8 mouse cellular contexts compared by ENCODE assay signal in genomic region chr2:129947847-129948553, GRCm38 (mm10).
DNase-seq lines count a peak whose midpoint lies in the region; ATAC-seq and TF ChIP-seq lines count a peak whose summit lies in the region.

No protein-coding gene starts in this region.

- H3K27ac ChIP-seq in heart, embryonic 12.5 days (ENCODE audit: poor library complexity, severe bottlenecking): peak overlapping the region; percentile 78
- H3K27ac ChIP-seq in hindbrain, embryonic 14.5 days: no peak overlapping the region
- H3K27ac ChIP-seq in left cerebral cortex, adult 2 months: no peak overlapping the region

- H3K4me3 ChIP-seq in heart, embryonic 12.5 days: peak overlapping the region; percentile 37
- H3K4me3 ChIP-seq in hindbrain, embryonic 14.5 days (replicated peaks; ENCODE audit: low read length): no peak overlapping the region
- no peak overlapping the region for H3K4me3 ChIP-seq in left cerebral cortex, adult 2 months

- no peaks in the 10 kb centered on the region for H3K9me3 ChIP-seq in heart, embryonic 12.5 days (replicated peaks)
- no peaks in the 10 kb centered on the region for H3K9me3 ChIP-seq in hindbrain, embryonic 14.5 days (ENCODE audit: control insufficient read depth, low read length)

- H3K4me1 ChIP-seq in heart, embryonic 12.5 days (replicated peaks): peaks cover 14% of the 10 kb centered on the region
- no peaks in the 10 kb centered on the region for H3K4me1 ChIP-seq in hindbrain, embryonic 14.5 days (replicated peaks; ENCODE audit: control insufficient read depth, insufficient read depth, low read length)

- WGBS in heart, embryonic 12.5 days: 37% methylated on average over 20 of the region's 20 CpGs
- WGBS in hindbrain, embryonic 14.5 days: 39% methylated on average over 20 of the region's 20 CpGs

- TF ChIP-seq CTCF in left cerebral cortex, adult 2 months (IDR thresholded peaks at IDR 0.05): no peak

- intact Hi-C loops in heart, postnatal 14 days (cut with DNase I): no loop called here
- intact Hi-C loops in left cerebral cortex, adult 2 months (cut with DNase I): no loop called here

- H3K4me2 ChIP-seq in heart, embryonic 12.5 days: peak overlapping the region; percentile 68
- peak overlapping the region; percentile 34 for H3K4me2 ChIP-seq in hindbrain, embryonic 14.5 days (replicated peaks)

- peak overlapping the region; percentile 56 for H3K9ac ChIP-seq in heart, embryonic 12.5 days
- no peak overlapping the region for H3K9ac ChIP-seq in hindbrain, embryonic 14.5 days

- no peak for DNase-seq in heart, postnatal 14 days
- DNase-seq in ZHBTc4 (ENCODE audit: low read depth, low spot score): peak; percentile 27
- no peak for DNase-seq in hindbrain, embryonic 14.5 days (ENCODE audit: low spot score)
- peak; percentile 4 for DNase-seq in mesoderm, embryonic 11.5 days (ENCODE audit: low read depth, low spot score)
- no peak for DNase-seq in urinary bladder, postnatal 25 days (ENCODE audit: low spot score)
- no peak for DNase-seq in cerebellum, postnatal 10 days
- no peak for DNase-seq in left cerebral cortex, adult 2 months (ENCODE audit: extremely low spot score in 1 of 2, low spot score in 2 of 2)

- H3K36me3 ChIP-seq in heart, embryonic 12.5 days: no peaks in the 10 kb centered on the region
- no peaks in the 10 kb centered on the region for H3K36me3 ChIP-seq in hindbrain, embryonic 14.5 days (replicated peaks; ENCODE audit: control insufficient read depth, insufficient read depth)

- no peaks in the 10 kb centered on the region for H3K27me3 ChIP-seq in heart, embryonic 12.5 days (replicated peaks)
- H3K27me3 ChIP-seq in hindbrain, embryonic 14.5 days (ENCODE audit: control insufficient read depth, insufficient read depth, low read length): no peaks in the 10 kb centered on the region

- peak; percentile 33; the same call in 1 of the 2 replicates for ATAC-seq in heart, embryonic 12.5 days (ENCODE audit: insufficient number of reproducible peaks, low FRiP score)
- no peak for ATAC-seq in hindbrain, embryonic 14.5 days (ENCODE audit: low FRiP score)

Comparison
In these comparisons a context has a peak if more than half of its experiments do, and no peak if none do; other contexts are left out.
1. DNase-seq: peak in ZHBTc4 (single experiment) and mesoderm, embryonic 11.5 days (single experiment); none in heart, postnatal 14 days (0 of 2), hindbrain, embryonic 14.5 days (single experiment), urinary bladder, postnatal 25 days (single experiment), cerebellum, postnatal 10 days (0 of 2) and left cerebral cortex, adult 2 months (0 of 2).